Mouse (Mus musculus) hindbrain, embryonic 13.5 days (tissue): ENCODE measurements around the gene Stox2. TPM values are rescaled to one million over a fixed set of nuclear protein-coding genes. Genes with fewer than 3 reads are reported as not detected.
"Not testable (repeated sequence)": the region's sequence is repeated elsewhere in the genome, so short reads cannot be mapped to it uniquely, and the experiment has no call there.

ENCODE experiments used
- ATAC-seq: fragments of 200-750 bp; cut with Nextera tagmentation; 2 replicates; pipeline ENCODE4 v1.8.0; 2017; ENCODE audit warnings: moderate TSS enrichment; ENCODE audit not compliant: low FRiP score
- H3K27ac ChIP-seq: fragments of 300-500 bp; sonication (generic); 2 replicates; pipeline ENCODE4 v1.5.1; 2015; ENCODE audit warnings: inconsistent platforms, mild to moderate bottlenecking, moderate library complexity
- H3K27me3 ChIP-seq: fragments of 300-500 bp; sonication (generic); 2 replicates; pipeline ENCODE4 v1.6.1; 2015; ENCODE audit warnings: mild to moderate bottlenecking, inconsistent platforms
- H3K36me3 ChIP-seq: fragments of 300-500 bp; sonication (generic); 2 replicates; pipeline ENCODE4 v1.6.1; 2015; ENCODE audit warnings: mild to moderate bottlenecking, inconsistent platforms
- H3K4me1 ChIP-seq: fragments of 300-500 bp; sonication (generic); replicated peaks from 2 replicates; pipeline ENCODE4 v1.6.1; 2015; ENCODE audit warnings: inconsistent platforms
- H3K4me2 ChIP-seq: fragments of 300-500 bp; sonication (generic); 2 replicates; pipeline ENCODE4 v1.6.1; 2015; ENCODE audit warnings: inconsistent platforms, mild to moderate bottlenecking, moderate library complexity
- H3K4me3 ChIP-seq: fragments of 300-500 bp; sonication (generic); 2 replicates; pipeline ENCODE4 v1.5.1; 2015; ENCODE audit warnings: mild to moderate bottlenecking, inconsistent platforms
- H3K9ac ChIP-seq: fragments of 300-500 bp; sonication (generic); 2 replicates; pipeline ENCODE4 v1.6.1; 2015; ENCODE audit warnings: mild to moderate bottlenecking, inconsistent platforms
- H3K9me3 ChIP-seq: fragments of 300-500 bp; sonication (generic); 2 replicates; pipeline ENCODE4 v1.6.1; 2016; ENCODE audit warnings: inconsistent platforms
- WGBS: fragments of 180-500 bp; shearing (Covaris S2); methylation state at CpG from one replicate; pipeline ENCODE4 v1.1.7; 2015; 5-methylcytosine and 5-hydroxymethylcytosine counted together
- polyA plus RNA-seq: library from polyadenylated mRNA; unstranded; fragments of >200 nt; fragmentation: Nextera tagmentation; extraction: Ambion mirVana; gene quantifications from 2 replicates; pipeline ENCODE4 v1.2.1, GENCODE M21; 2015

Gene Stox2
- 36.6 and 38.9 TPM in 2 replicates for polyA plus RNA-seq

- Histone ChIP-seq H3K4me2 (no peak within 1 kb of the TSS), H3K9me3 (no peaks in the 10 kb centered on the region), H3K4me1 (no peaks in the 10 kb centered on the region), H3K27ac (no peak within 1 kb of the TSS), H3K9ac (no peak within 1 kb of the TSS), H3K27me3 (no peaks in the 10 kb centered on the region), H3K36me3 (no peaks in the 10 kb centered on the region), H3K4me3 (no peak within 1 kb of the TSS)
- WGBS, result 80% methylated on average over 19 of the region's 19 CpGs
- no peak for ATAC-seq
Measured at GRCm38 (mm10) chr8:47446312-47447046, at the start of gene Stox2. TSS of gene Stox2 (minus strand) at chr8:47446362.

GRCm38 (mm10) chr8:47495428-47495827 lies 49.3 kb upstream of the Stox2 start:
- no peaks in the 10 kb centered on the region for H3K9me3 ChIP-seq
- H3K36me3 ChIP-seq, result peaks cover 96% of the 10 kb centered on the region
- ATAC-seq, result no peak
- no peaks in the 10 kb centered on the region for H3K27me3 ChIP-seq
- H3K4me1 ChIP-seq, result no peaks in the 10 kb centered on the region
- no peak overlapping the region for H3K4me2 ChIP-seq
- no peak overlapping the region for H3K9ac ChIP-seq
- no peak overlapping the region for H3K4me3 ChIP-seq
- no peak overlapping the region for H3K27ac ChIP-seq
- 90% methylated on average over 6 of the region's 6 CpGs for WGBS

- no peak overlapping the region for H3K4me3 ChIP-seq
- no peak for ATAC-seq
- no peaks in the 10 kb centered on the region for H3K4me1 ChIP-seq
- H3K4me2 ChIP-seq, result no peak overlapping the region
- peaks cover 94% of the 10 kb centered on the region for H3K36me3 ChIP-seq
- no peak overlapping the region for H3K27ac ChIP-seq
- H3K9ac ChIP-seq, result no peak overlapping the region
- no peaks in the 10 kb centered on the region for H3K27me3 ChIP-seq
- WGBS, result 89% methylated on average over 12 of the region's 12 CpGs
- H3K9me3 ChIP-seq, result no peaks in the 10 kb centered on the region
Measured at GRCm38 (mm10) chr8:47494602-47495153, 48.5 kb upstream of the Stox2 start.

GRCm38 (mm10) chr8:47493106-47493505 lies 46.9 kb upstream of the Stox2 start:
- Histone ChIP-seq H3K36me3 (peaks cover 89% of the 10 kb centered on the region), H3K27me3 (no peaks in the 10 kb centered on the region), H3K4me1 (no peaks in the 10 kb centered on the region), H3K27ac (no peak overlapping the region), H3K4me3 (no peak overlapping the region), H3K4me2 (no peak overlapping the region), H3K9ac (no peak overlapping the region), H3K9me3 (no peaks in the 10 kb centered on the region)
- 95% methylated on average over 12 of the region's 12 CpGs for WGBS
- ATAC-seq, result no peak

GRCm38 (mm10) chr8:47487231-47487630 lies 41.1 kb upstream of the Stox2 start:
- Histone ChIP-seq H3K27ac (no peak overlapping the region), H3K4me3 (no peak overlapping the region), H3K27me3 (no peaks in the 10 kb centered on the region), H3K9ac (no peak overlapping the region), H3K4me1 (no peaks in the 10 kb centered on the region; the same call in 1 of the 2 replicates), H3K9me3 (peaks cover 4% of the 10 kb centered on the region; the same call in 1 of the 2 replicates), H3K36me3 (peaks cover 54% of the 10 kb centered on the region), H3K4me2 (no peak overlapping the region)
- 90% methylated on average over 3 of the region's 3 CpGs for WGBS
- no peak for ATAC-seq

GRCm38 (mm10) chr8:47482354-47483071 lies 36.4 kb upstream of the Stox2 start:
- H3K9me3 ChIP-seq, result peaks cover 4% of the 10 kb centered on the region; the same call in 1 of the 2 replicates
- H3K4me3 ChIP-seq, result no peak overlapping the region
- WGBS, result 52% methylated on average over 12 of the region's 12 CpGs
- H3K4me1 ChIP-seq, result no peaks in the 10 kb centered on the region; the same call in 1 of the 2 replicates
- no peaks in the 10 kb centered on the region for H3K27me3 ChIP-seq
- no peak overlapping the region for H3K9ac ChIP-seq
- peaks cover 18% of the 10 kb centered on the region for H3K36me3 ChIP-seq
- ATAC-seq, result no peak
- H3K27ac ChIP-seq, result no peak overlapping the region
- H3K4me2 ChIP-seq, result no peak overlapping the region

GRCm38 (mm10) chr8:47480039-47480438 lies 33.9 kb upstream of the Stox2 start:
- H3K36me3 ChIP-seq, result peaks cover 7% of the 10 kb centered on the region; the same call in 1 of the 2 replicates
- no peaks in the 10 kb centered on the region; the same call in 1 of the 2 replicates for H3K4me1 ChIP-seq
- no peak overlapping the region for H3K9ac ChIP-seq
- 65% methylated on average over 7 of the region's 7 CpGs for WGBS
- H3K9me3 ChIP-seq, result no peaks in the 10 kb centered on the region
- H3K4me2 ChIP-seq, result no peak overlapping the region
- ATAC-seq, result peak; percentile 32; the same call in 1 of the 2 replicates
- H3K27me3 ChIP-seq, result no peaks in the 10 kb centered on the region
- no peak overlapping the region for H3K4me3 ChIP-seq
- no peak overlapping the region for H3K27ac ChIP-seq

- Histone ChIP-seq H3K4me2 (no peak overlapping the region), H3K27ac (no peak overlapping the region), H3K9ac (no peak overlapping the region), H3K4me1 (no peaks in the 10 kb centered on the region), H3K36me3 (no peaks in the 10 kb centered on the region; the same call in 1 of the 2 replicates), H3K9me3 (peaks cover 3% of the 10 kb centered on the region; the same call in 1 of the 2 replicates), H3K4me3 (no peak overlapping the region), H3K27me3 (no peaks in the 10 kb centered on the region)
- ATAC-seq, result no peak
- WGBS, result 76% methylated on average over 10 of the region's 10 CpGs
Measured at GRCm38 (mm10) chr8:47461650-47462049, 15.5 kb upstream of the Stox2 start.

- Histone ChIP-seq H3K27ac (no peak overlapping the region), H3K9me3 (peaks cover 7% of the 10 kb centered on the region; the same call in 1 of the 2 replicates), H3K36me3 (no peaks in the 10 kb centered on the region; the same call in 1 of the 2 replicates), H3K4me3 (no peak overlapping the region), H3K27me3 (no peaks in the 10 kb centered on the region), H3K9ac (no peak overlapping the region), H3K4me2 (no peak overlapping the region), H3K4me1 (no peaks in the 10 kb centered on the region)
- no peak for ATAC-seq
- 93% methylated on average over 6 of the region's 6 CpGs for WGBS
Measured at GRCm38 (mm10) chr8:47459216-47459749, 13.1 kb upstream of the Stox2 start.

GRCm38 (mm10) chr8:47458591-47458990 lies 12.4 kb upstream of the Stox2 start:
- no peak overlapping the region for H3K4me3 ChIP-seq
- H3K9ac ChIP-seq, result no peak overlapping the region
- 98% methylated on average over 10 of the region's 10 CpGs for WGBS
- peaks cover 7% of the 10 kb centered on the region; the same call in 1 of the 2 replicates for H3K9me3 ChIP-seq
- no peaks in the 10 kb centered on the region; the same call in 1 of the 2 replicates for H3K36me3 ChIP-seq
- H3K27me3 ChIP-seq, result no peaks in the 10 kb centered on the region
- no peaks in the 10 kb centered on the region for H3K4me1 ChIP-seq
- H3K27ac ChIP-seq, result no peak overlapping the region
- ATAC-seq, result no peak
- no peak overlapping the region for H3K4me2 ChIP-seq

GRCm38 (mm10) chr8:47449211-47449610 lies 3.0 kb upstream of the Stox2 start:
- not testable (repeated sequence) for H3K27ac ChIP-seq, H3K27me3 ChIP-seq, H3K36me3 ChIP-seq, ATAC-seq, H3K9me3 ChIP-seq, H3K4me3 ChIP-seq, H3K4me2 ChIP-seq, H3K9ac ChIP-seq, H3K4me1 ChIP-seq
- 98% methylated on average over 2 of the region's 2 CpGs for WGBS

- no peaks in the 10 kb centered on the region for H3K36me3 ChIP-seq
- no peaks in the 10 kb centered on the region for H3K9me3 ChIP-seq
- H3K9ac ChIP-seq, result no peak overlapping the region
- no peaks in the 10 kb centered on the region for H3K4me1 ChIP-seq
- no peak overlapping the region for H3K27ac ChIP-seq
- H3K4me3 ChIP-seq, result no peak overlapping the region
- ATAC-seq, result no peak
- no peak overlapping the region for H3K4me2 ChIP-seq
- no peaks in the 10 kb centered on the region for H3K27me3 ChIP-seq
- 54% methylated on average over 12 of the region's 12 CpGs for WGBS
Measured at GRCm38 (mm10) chr8:47439271-47439670, 6.9 kb downstream of the Stox2 start.
